Mouse (Mus musculus): ENCODE results near the gene Kazald1. TPM values are rescaled to one million over a fixed set of nuclear protein-coding genes. Genes with fewer than 3 reads are reported as not detected.

Gene Kazald1
- polyA plus RNA-seq, 1 experiment from 2014 or later = 0.35 TPM

DNA sequence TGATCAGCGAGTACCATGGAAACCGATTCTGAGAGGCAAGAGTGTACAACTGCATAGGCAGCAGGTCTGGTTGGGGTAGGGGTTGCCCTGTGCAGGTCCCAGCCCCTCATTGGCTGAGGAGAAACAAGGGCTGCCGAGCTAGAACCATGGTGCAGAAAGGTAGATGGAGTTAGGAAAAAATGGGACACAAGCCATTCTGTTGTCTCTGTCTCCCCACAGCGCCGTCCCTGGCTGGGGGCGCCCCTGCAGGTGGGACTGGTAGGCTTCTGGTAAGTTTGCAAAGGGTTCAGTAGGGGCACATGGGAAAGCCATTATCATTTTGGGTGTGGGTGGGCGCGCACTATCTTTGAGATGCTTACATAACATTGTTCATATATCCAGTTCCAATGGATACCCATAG, 21.6 kb upstream of the Kazald1 start:
- H3K9ac ChIP-seq = no peak overlapping the region
- no peak overlapping the region for H3K4me3 ChIP-seq
- H3K36me3 ChIP-seq = 0 out of 2 replicates have a peak, but pooled peaks cover 3% of the 10 kb centered on the region
- peaks cover 30% of the 10 kb centered on the region for H3K4me1 ChIP-seq
- 76% methylated on average over 8 of the region's 8 CpGs for WGBS (ENCODE audit: insufficient replicate concordance)
- H3K9me3 ChIP-seq (replicated peaks) = no peaks in the 10 kb centered on the region
- peaks cover 16% of the 10 kb centered on the region; the same call in 1 of the 2 replicates for H3K27me3 ChIP-seq (replicated peaks)
- H3K4me2 ChIP-seq = no peak overlapping the region
- ATAC-seq = no peak
- no peak overlapping the region for H3K27ac ChIP-seq

DNA sequence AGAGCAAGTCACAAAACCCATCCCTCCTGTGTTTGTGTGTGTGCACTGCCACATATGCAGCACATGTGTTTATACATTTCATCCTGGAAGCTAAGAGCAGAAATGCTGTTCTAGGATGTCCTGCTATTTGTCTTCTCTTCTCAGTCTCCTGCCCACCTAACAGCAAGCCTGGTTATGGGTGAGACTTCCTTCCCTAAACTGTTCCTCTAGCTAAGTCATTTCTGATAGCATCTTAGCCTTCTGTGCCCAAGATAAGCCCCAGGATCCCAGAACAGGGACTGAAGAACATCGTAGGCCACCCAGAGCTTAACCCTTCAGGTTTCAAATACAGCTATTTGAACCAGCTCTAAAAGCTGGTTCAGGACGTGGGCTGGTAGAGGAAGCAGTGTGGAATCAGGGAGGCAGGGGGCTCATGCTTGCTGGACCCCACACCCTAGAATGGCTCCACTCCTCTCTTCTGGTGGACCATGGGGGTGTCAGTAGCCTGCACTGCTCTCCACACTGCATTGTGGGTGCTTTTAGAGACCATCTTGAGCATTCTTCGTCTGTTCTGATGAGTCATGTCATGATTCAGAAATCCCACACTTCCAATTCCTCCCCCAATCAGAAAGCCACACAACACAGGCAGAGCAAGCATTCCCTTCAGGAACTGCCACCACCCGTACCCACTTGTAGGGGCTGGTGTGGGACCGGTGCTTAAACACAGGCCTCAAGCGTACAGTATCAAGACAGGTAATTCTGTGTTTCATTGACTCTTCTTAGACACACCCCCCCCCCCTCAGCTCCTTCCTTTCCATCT, 19.9 kb upstream of the Kazald1 start:
- no peak overlapping the region for H3K9ac ChIP-seq
- 41% methylated on average over 6 of the region's 6 CpGs for WGBS (ENCODE audit: insufficient replicate concordance)
- ATAC-seq = no peak
- H3K4me2 ChIP-seq = no peak overlapping the region
- H3K9me3 ChIP-seq (replicated peaks) = no peaks in the 10 kb centered on the region
- 0 out of 2 replicates have a peak, but pooled peaks cover 3% of the 10 kb centered on the region for H3K36me3 ChIP-seq
- H3K27ac ChIP-seq = no peak overlapping the region
- no peak overlapping the region for H3K4me3 ChIP-seq
- H3K27me3 ChIP-seq (replicated peaks) = 0 out of 2 replicates have a peak, but pooled peaks cover 4% of the 10 kb centered on the region
- peaks cover 36% of the 10 kb centered on the region for H3K4me1 ChIP-seq

DNA sequence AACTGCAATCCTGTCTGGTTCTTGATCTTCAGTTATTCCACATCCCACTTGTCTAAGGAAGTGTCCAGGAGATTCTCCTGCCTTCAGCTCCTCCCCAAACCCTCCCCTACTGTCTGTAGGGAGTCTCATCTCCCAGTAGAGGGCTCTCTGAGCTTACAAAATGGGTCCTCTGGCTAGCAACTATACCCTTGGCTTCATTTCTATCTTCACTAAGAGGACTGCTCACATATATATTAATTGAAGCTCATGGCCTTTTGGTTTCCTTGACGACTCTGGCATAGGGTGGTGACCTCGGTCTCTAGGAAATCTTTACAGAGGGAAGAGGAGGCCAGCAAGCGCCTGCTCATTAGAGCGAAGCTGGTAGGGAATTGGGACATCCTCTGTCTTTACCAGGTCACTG, 18.7 kb upstream of the Kazald1 start:
- Histone ChIP-seq H3K9ac (no peak overlapping the region), H3K27ac (no peak overlapping the region), H3K4me3 (no peak overlapping the region), H3K27me3 (replicated peaks) (no peaks in the 10 kb centered on the region), H3K36me3 (0 out of 2 replicates have a peak, but pooled peaks cover 3% of the 10 kb centered on the region), H3K9me3 (replicated peaks) (no peaks in the 10 kb centered on the region), H3K4me1 (peaks cover 45% of the 10 kb centered on the region), H3K4me2 (no peak overlapping the region)
- ATAC-seq = no peak
- 42% methylated on average over 4 of the region's 4 CpGs for WGBS (ENCODE audit: insufficient replicate concordance)

DNA sequence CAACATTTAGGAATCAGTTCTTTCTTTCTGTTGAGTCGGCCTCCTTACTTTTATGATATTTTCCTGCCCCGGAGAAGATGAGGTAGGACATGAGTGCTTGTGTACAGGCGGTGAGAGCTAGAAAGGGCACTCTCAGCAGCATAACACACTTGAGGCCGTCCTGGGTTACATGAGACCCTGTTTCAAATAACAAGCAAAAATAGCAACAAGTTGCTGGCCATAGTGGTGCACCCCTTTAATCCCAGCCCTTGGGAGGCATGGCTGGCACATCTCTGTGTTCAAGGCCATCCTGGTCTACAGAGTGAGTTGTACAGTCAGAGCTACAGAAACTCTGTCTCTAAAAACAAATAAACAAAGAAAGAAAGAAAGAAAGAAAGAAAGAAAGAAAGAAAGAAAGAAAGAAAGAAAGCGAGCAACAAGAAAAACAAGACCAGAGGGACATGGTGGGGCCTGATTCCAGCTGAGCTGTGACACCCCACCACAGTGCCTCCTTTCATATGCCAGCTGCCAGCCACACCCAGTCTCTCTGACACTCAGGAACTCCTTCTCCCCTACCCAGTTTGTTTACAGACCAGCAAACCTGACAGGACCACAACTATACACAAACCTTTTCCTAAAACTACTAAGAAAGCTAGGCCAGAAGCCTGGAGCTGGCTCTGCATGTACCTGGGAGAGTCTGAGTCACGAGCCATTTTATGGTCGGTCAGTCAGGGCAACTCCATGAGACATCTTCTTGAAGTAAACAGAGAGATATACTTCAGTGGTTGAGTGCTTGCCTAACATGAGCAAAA, 17.9 kb upstream of the Kazald1 start:
- Histone ChIP-seq H3K9me3 (replicated peaks) (no peaks in the 10 kb centered on the region), H3K27me3 (replicated peaks) (no peaks in the 10 kb centered on the region), H3K4me2 (peak overlapping the region; percentile 93), H3K4me3 (peak overlapping the region; percentile 79; the same call in 1 of the 2 replicates), H3K36me3 (0 out of 2 replicates have a peak, but pooled peaks cover 3% of the 10 kb centered on the region), H3K4me1 (peaks cover 45% of the 10 kb centered on the region), H3K27ac (peak overlapping the region; percentile 96), H3K9ac (peak overlapping the region; percentile 87; the same call in 1 of the 2 replicates)
- 73% methylated on average over 7 of the region's 7 CpGs for WGBS (ENCODE audit: insufficient replicate concordance)
- ATAC-seq = no peak

DNA sequence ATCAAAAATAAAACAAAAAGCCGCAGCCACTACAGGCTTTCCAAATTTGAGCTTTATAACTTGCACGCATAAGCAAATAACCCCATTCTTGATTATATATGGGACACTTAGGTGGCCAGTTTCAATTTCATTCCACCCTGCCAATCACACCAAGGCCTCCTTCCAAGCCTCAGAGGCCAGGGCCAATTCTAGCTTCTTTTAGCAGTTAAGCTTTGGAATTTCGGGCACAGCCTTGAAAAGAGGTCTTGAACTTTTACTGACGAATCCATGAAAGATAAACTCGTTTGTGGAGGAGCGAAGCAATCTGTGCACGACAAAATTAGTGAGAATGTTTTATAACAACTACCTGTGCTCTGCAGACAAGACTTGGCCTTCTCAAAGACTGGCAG, 17.3 kb upstream of the Kazald1 start:
- no peaks in the 10 kb centered on the region for H3K36me3 ChIP-seq
- H3K9me3 ChIP-seq (replicated peaks) = no peaks in the 10 kb centered on the region
- peak overlapping the region; percentile 93 for H3K4me2 ChIP-seq
- H3K4me1 ChIP-seq = peaks cover 45% of the 10 kb centered on the region
- H3K27me3 ChIP-seq (replicated peaks) = no peaks in the 10 kb centered on the region
- ATAC-seq = no peak
- WGBS (ENCODE audit: insufficient replicate concordance) = 49% methylated on average over 7 of the region's 7 CpGs
- peak overlapping the region; percentile 79 for H3K4me3 ChIP-seq
- peak overlapping the region; percentile 96 for H3K27ac ChIP-seq
- peak overlapping the region; percentile 87 for H3K9ac ChIP-seq

DNA sequence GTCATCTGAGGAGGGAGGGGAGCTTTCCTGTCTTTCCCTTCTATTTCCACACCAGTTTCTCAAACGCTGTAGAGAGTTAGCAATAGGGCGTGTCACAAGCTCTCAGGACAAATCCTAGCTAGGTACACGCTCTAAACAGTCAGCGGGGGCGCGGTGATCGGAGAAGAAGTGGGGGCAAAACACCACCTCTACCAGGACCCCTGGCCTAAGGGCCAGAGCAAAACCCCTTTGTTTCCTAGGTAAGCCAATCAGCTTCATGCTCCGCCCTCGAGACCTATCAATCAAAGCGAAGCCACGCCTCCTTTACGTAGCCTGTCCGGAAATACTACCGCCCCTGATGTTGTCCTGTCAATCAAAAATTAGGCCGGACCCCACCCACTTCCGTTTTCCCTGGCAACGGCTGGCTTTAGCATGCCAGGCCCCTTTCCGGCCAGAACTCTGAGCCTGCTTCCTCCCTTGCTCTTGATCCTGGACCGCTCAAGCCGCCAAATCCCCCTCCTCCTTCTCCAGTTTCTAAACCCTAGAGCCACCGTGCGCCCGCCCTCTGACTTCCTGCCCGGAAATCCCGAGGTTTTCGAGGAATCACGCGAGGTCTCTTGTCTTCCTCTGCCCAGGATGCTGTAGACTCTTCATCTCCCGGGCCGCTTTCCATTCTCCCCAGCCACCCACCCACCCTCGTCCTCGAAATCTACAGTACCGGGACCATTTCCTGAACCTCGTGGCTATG, 16.8 kb upstream of the Kazald1 start:
- H3K27ac ChIP-seq = peak overlapping the region; percentile 96
- H3K9me3 ChIP-seq (replicated peaks) = no peaks in the 10 kb centered on the region
- no peaks in the 10 kb centered on the region for H3K27me3 ChIP-seq (replicated peaks)
- ATAC-seq = peak; percentile 86
- H3K9ac ChIP-seq = peak overlapping the region; percentile 87
- WGBS (ENCODE audit: insufficient replicate concordance) = 1% methylated on average over 34 of the region's 34 CpGs
- H3K4me2 ChIP-seq = peak overlapping the region; percentile 93
- H3K4me3 ChIP-seq = peak overlapping the region; percentile 79
- no peaks in the 10 kb centered on the region for H3K36me3 ChIP-seq
- H3K4me1 ChIP-seq = peaks cover 47% of the 10 kb centered on the region

DNA sequence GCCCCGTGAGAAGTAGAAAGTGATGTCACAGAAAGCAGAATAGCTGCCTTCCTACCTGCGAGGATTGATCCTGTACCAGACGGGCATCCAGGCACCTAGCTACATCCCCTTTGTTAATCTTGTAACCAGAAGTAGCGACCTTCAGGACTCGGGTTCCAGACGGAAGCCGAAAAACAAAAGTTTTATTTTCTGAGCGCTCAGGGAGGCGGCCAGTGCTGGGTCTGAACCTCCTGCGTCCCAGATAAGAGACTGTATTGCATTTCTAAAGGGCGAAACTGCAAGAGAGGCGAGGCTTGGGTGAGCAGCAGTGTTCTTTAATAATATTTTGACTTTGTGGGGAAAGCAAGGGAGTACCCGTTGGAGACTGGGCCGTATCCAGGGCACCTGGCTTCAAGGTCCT, 16.2 kb upstream of the Kazald1 start:
- ATAC-seq = peak; percentile 56
- peak overlapping the region; percentile 93 for H3K4me2 ChIP-seq
- no peaks in the 10 kb centered on the region for H3K27me3 ChIP-seq (replicated peaks)
- no peaks in the 10 kb centered on the region for H3K9me3 ChIP-seq (replicated peaks)
- H3K27ac ChIP-seq = peak overlapping the region; percentile 96
- H3K36me3 ChIP-seq = no peaks in the 10 kb centered on the region
- H3K4me3 ChIP-seq = peak overlapping the region; percentile 79
- peaks cover 52% of the 10 kb centered on the region for H3K4me1 ChIP-seq
- peak overlapping the region; percentile 87 for H3K9ac ChIP-seq
- WGBS (ENCODE audit: insufficient replicate concordance) = under 1% methylated on average over 14 of the region's 14 CpGs

DNA sequence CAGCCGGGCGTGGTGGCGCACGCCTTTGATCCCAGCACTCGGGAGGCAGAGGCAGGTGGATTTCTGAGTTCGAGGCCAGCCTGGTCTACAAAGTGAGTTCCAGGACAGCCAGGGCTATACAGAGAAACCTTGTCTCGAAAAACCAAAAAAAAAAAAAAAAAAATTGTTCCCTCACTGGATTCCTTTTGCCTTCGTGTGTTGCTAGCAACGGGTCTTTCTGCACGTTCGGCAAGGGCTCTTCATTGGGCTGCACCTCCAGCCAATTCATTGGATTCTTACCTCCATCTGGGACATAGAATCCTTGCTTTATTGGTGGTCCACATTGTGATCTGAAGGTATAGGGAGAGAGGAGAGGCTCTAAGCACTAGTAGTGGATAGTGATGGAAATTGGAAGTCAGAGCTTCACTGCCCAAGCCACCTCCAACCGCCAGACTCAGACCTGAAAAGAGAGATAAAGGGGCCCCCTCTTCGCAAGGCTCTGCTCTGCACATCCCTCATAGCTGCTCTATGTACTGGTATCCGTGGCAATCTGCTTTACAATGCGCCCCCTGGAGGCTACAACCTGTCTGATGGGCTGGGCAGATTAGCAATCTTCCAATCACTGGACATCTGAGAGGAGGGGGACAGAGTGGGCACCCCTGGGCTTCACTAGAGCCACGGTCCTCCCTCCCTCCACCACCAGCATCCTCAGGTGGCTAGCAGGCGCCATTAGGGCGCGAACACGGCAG, 11.3 kb upstream of the Kazald1 start:
- no peak overlapping the region for H3K27ac ChIP-seq
- H3K9ac ChIP-seq = no peak overlapping the region
- H3K4me2 ChIP-seq = peak overlapping the region; percentile 56
- H3K36me3 ChIP-seq = no peaks in the 10 kb centered on the region
- H3K27me3 ChIP-seq (replicated peaks) = peaks cover 40% of the 10 kb centered on the region
- WGBS (ENCODE audit: insufficient replicate concordance) = 34% methylated on average over 20 of the region's 20 CpGs
- H3K9me3 ChIP-seq (replicated peaks) = no peaks in the 10 kb centered on the region
- no peak overlapping the region; the same call in 1 of the 2 replicates for H3K4me3 ChIP-seq
- H3K4me1 ChIP-seq = peaks cover 57% of the 10 kb centered on the region
- ATAC-seq = peak; percentile 84

DNA sequence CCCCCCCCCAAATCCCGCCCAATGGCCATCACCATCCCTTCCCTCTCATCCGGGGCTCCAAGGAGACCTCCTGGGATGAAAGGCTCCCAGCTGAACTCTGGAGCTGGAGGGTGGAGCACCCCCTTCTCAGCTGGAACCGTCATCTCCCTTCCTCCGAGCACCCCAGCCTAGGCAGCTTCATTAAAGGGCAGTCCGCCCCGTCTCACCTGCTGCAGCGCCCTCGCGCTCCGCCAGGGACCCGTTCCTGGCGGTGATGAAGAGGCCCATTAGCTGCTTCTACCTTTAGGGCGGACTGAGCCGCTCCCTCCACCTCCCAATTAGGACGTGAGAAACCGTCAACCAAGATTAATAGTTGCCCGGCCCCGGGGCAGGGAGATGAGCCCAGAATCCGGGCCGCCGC, 9.8 kb upstream of the Kazald1 start:
- Histone ChIP-seq H3K36me3 (no peaks in the 10 kb centered on the region), H3K27me3 (replicated peaks) (peaks cover 40% of the 10 kb centered on the region), H3K27ac (no peak overlapping the region), H3K9ac (no peak overlapping the region), H3K9me3 (replicated peaks) (no peaks in the 10 kb centered on the region), H3K4me3 (no peak overlapping the region), H3K4me2 (no peak overlapping the region; the same call in 1 of the 2 replicates), H3K4me1 (peaks cover 45% of the 10 kb centered on the region)
- 19% methylated on average over 21 of the region's 21 CpGs for WGBS (ENCODE audit: insufficient replicate concordance)
- no peak for ATAC-seq

DNA sequence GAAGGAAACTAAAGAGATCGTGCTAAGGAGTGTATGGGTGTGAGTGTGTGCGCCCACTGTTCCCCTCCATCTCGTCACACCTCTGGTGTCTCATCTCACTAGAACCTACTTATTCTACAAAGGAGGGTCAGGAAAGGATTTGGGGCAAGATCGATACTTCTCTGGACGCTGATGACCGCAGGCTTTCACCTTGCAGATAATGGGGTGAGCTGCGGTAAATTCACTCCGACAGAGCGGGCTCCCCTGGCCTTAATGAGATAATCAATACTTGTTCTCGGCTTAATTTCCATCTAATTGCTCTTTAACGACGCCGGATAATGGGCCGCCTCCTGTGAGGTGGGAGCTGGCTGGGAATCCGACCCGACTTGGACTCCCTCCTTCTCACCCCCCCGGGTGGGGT, 7.9 kb upstream of the Kazald1 start:
- Histone ChIP-seq H3K4me1 (peaks cover 44% of the 10 kb centered on the region), H3K27ac (no peak overlapping the region), H3K36me3 (no peaks in the 10 kb centered on the region), H3K27me3 (replicated peaks) (peaks cover 42% of the 10 kb centered on the region), H3K9me3 (replicated peaks) (no peaks in the 10 kb centered on the region), H3K4me2 (no peak overlapping the region), H3K9ac (no peak overlapping the region), H3K4me3 (no peak overlapping the region)
- no peak for ATAC-seq
- 49% methylated on average over 17 of the region's 17 CpGs for WGBS (ENCODE audit: insufficient replicate concordance)
